Mouse (Mus musculus): ENCODE measurements around the gene Gstt4.

DNA sequence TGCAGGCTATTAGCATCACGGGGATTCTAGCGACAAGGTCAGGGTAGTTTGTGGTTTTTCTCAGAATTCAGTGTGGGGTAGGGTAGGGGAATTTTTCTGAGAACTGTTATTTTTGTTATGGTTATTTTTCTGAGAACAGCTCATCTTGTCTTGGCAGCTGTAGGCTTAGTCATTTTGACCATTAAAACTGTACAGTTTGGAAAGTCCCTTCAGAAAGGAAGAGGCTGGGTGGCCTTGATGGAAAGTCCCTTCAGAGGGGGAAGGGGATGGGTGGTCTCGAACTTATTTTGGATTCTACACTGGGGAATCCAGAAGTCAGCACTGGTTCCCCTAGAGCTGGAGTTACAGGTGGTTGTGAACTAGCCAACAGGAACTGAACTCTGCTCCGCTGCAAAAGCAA, 2.2 kb upstream of the Gstt4 start:
- TF ChIP-seq CTCF (IDR thresholded peaks at IDR 0.05; ENCODE audit: extremely low read depth, insufficient read depth, low read length) (no peak), POLR2A (IDR thresholded peaks at IDR 0.05; ENCODE audit: extremely low read depth, insufficient read depth, low read length) (no peak)
